ENCODE assay signal across 26 mouse cellular contexts in genomic region chr2:122347257-122347656, GRCm38 (mm10). TPM values are rescaled to one million over a fixed set of nuclear protein-coding genes. Genes with fewer than 3 reads are reported as not detected.
"Had no signal": no experiment of that assay in that cellular context is flagged by ENCODE, and none has a peak within 500 bp of the region (broad histone marks: within the 10 kb centered on the region; RNA-seq: fewer than 3 reads in every experiment).

No protein-coding gene starts in this region.

- H3K9me3 ChIP-seq: liver, embryonic 13.5 days; neural tube, embryonic 15.5 days had no signal

- H3K27ac ChIP-seq: kidney, postnatal 0 days; liver, embryonic 13.5 days had no signal

- DNase-seq: layer of hippocampus, postnatal 36 days; liver, embryonic 13.5 days; lung, adult 2 months; lung, postnatal 14 days; lung, postnatal 4 days; midbrain, embryonic 14.5 days; right cerebral cortex, adult 18-20 months; right cerebral cortex, postnatal 14 days; right cerebral cortex, postnatal 4 days; thymus, postnatal 25 days had no signal

- H3K4me3 ChIP-seq: left cerebral cortex, adult 2 months had no signal

- H3K36me3 ChIP-seq: liver, embryonic 13.5 days; neural tube, embryonic 15.5 days had no signal

- H3K27me3 ChIP-seq: neural tube, embryonic 15.5 days had no signal

RNA-seq across cellular contexts. Expression of gene Duox1, which starts 31.8 kb away (rescaled TPM):
- total RNA-seq: layer of hippocampus, adult 8-10 months; layer of hippocampus, postnatal 36 days; left cerebral cortex, adult 2 months; liver, adult 2 months; megakaryocyte progenitor cell, adult 5-6 weeks; megakaryocyte-erythroid progenitor cell, adult 5-6 weeks had no signal
- polyA plus RNA-seq: kidney, embryonic 14.5 days; kidney, postnatal 0 days; liver, adult 2 months; liver, embryonic 13.5 days; liver, embryonic 16.5 days; midbrain, embryonic 11.5 days had no signal

RNA-seq across cellular contexts. Expression of gene Duoxa1, which starts 33.7 kb away (rescaled TPM):
- total RNA-seq: layer of hippocampus, adult 8-10 months; layer of hippocampus, postnatal 10 days; layer of hippocampus, postnatal 36 days; left cerebral cortex, adult 2 months; left cerebral cortex, postnatal 36 days; liver, adult 2 months; megakaryocyte progenitor cell, adult 5-6 weeks; megakaryocyte-erythroid progenitor cell, adult 5-6 weeks had no signal
- polyA plus RNA-seq: kidney, embryonic 14.5 days; kidney, postnatal 0 days; liver, adult 2 months; liver, embryonic 13.5 days; liver, embryonic 16.5 days; midbrain, embryonic 11.5 days; neural tube, embryonic 11.5 days had no signal

RNA-seq across cellular contexts. Expression of gene Duoxa2, which starts 48.6 kb away (rescaled TPM):
- total RNA-seq: layer of hippocampus, adult 8-10 months; layer of hippocampus, postnatal 36 days; left cerebral cortex, adult 2 months; left cerebral cortex, postnatal 36 days; megakaryocyte progenitor cell, adult 5-6 weeks; megakaryocyte-erythroid progenitor cell, adult 5-6 weeks had no signal
- polyA plus RNA-seq: kidney, postnatal 0 days; limb, embryonic 11.5 days; liver, adult 2 months; liver, embryonic 13.5 days; liver, embryonic 16.5 days; lung, embryonic 16.5 days; midbrain, embryonic 11.5 days; midbrain, embryonic 14.5 days; stomach, embryonic 14.5 days had no signal

RNA-seq across cellular contexts. Expression of gene Duox2, which starts 49.0 kb away (rescaled TPM):
- total RNA-seq: left cerebral cortex, adult 2 months; left cerebral cortex, postnatal 36 days; liver, adult 2 months; megakaryocyte progenitor cell, adult 5-6 weeks; megakaryocyte-erythroid progenitor cell, adult 5-6 weeks had no signal
- polyA plus RNA-seq: limb, embryonic 11.5 days; liver, embryonic 13.5 days; liver, embryonic 16.5 days; lung, embryonic 16.5 days had no signal
